ENCODE assay signal across 13 mouse cellular contexts in genomic region chr14:112002881-112003280, GRCm38 (mm10).
"Had no signal": no experiment of that assay in that cellular context is flagged by ENCODE, and none has a peak within 500 bp of the region (broad histone marks: within the 10 kb centered on the region; RNA-seq: fewer than 3 reads in every experiment).

No protein-coding gene starts in this region.

- H3K4me3 ChIP-seq: kidney, embryonic 15.5 days; limb, embryonic 13.5 days; midbrain, embryonic 13.5 days had no signal

- H3K27me3 ChIP-seq: kidney, embryonic 15.5 days; limb, embryonic 13.5 days; midbrain, embryonic 13.5 days had no signal

- H3K36me3 ChIP-seq: kidney, embryonic 15.5 days; limb, embryonic 13.5 days; midbrain, embryonic 13.5 days had no signal

- H3K9ac ChIP-seq: kidney, embryonic 15.5 days; limb, embryonic 13.5 days; liver, embryonic 14.5 days; midbrain, embryonic 13.5 days had no signal

- DNase-seq: kidney, adult 2 months; kidney, postnatal 14 days; left cerebral cortex, postnatal 4 days; lung, adult 18-20 months; lung, postnatal 36 days; thymus, adult 2 months; thymus, postnatal 25 days had no signal

- H3K27ac ChIP-seq: kidney, embryonic 15.5 days; limb, embryonic 13.5 days; liver, embryonic 14.5 days; midbrain, embryonic 13.5 days had no signal

- H3K9me3 ChIP-seq: kidney, embryonic 15.5 days; limb, embryonic 13.5 days; midbrain, embryonic 13.5 days had no signal

- H3K4me1 ChIP-seq: kidney, embryonic 15.5 days; limb, embryonic 13.5 days; midbrain, embryonic 13.5 days had no signal

- ATAC-seq: intestine, embryonic 16.5 days; lung, postnatal 0 days; midbrain, embryonic 13.5 days had no signal

- H3K4me2 ChIP-seq: kidney, embryonic 15.5 days; limb, embryonic 13.5 days; midbrain, embryonic 13.5 days had no signal
